Mouse (Mus musculus) stomach, embryonic 14.5 days (tissue): Measurements from ENCODE around the gene Nek10. TPM values are rescaled to one million over a fixed set of nuclear protein-coding genes. Genes with fewer than 3 reads are reported as not detected.
"Not testable (repeated sequence)": the region's sequence is repeated elsewhere in the genome, so short reads cannot be mapped to it uniquely, and the experiment has no call there.

Source experiments
- ATAC-seq: fragments of 200-750 bp; cut with Nextera tagmentation; 2 replicates; pipeline ENCODE4 v1.8.0; 2017; ENCODE audit warnings: low read depth, moderate TSS enrichment; ENCODE audit not compliant: insufficient number of reproducible peaks, insufficient read depth, low FRiP score
- H3K27ac ChIP-seq: fragments of 300-500 bp; sonication (generic); 2 replicates; pipeline ENCODE4 v1.5.1; 2014; ENCODE audit warnings: mild to moderate bottlenecking, low read length, moderate library complexity, mixed read lengths
- H3K27me3 ChIP-seq: fragments of 300-500 bp; sonication (generic); 2 replicates; pipeline ENCODE4 v1.6.1; 2014; ENCODE audit warnings: low read length, control low read depth, mixed read lengths; ENCODE audit not compliant: control insufficient read depth, insufficient read depth
- H3K36me3 ChIP-seq: fragments of 300-500 bp; sonication (generic); 2 replicates; pipeline ENCODE4 v1.6.1; 2014; ENCODE audit warnings: mild to moderate bottlenecking, control low read depth, low read length, moderate library complexity, mixed read lengths; ENCODE audit not compliant: control insufficient read depth, insufficient read depth
- H3K4me1 ChIP-seq: fragments of 300-500 bp; sonication (generic); 2 replicates; pipeline ENCODE4 v1.6.1; 2014; ENCODE audit warnings: low read length, control low read depth, mixed read lengths; ENCODE audit not compliant: control insufficient read depth, insufficient read depth
- H3K4me2 ChIP-seq: fragments of 300-500 bp; sonication (generic); replicated peaks from 2 replicates; pipeline ENCODE4 v1.6.1; 2014; ENCODE audit warnings: low read depth, low read length, control low read depth
- H3K4me3 ChIP-seq: fragments of 300-500 bp; sonication (generic); 2 replicates; pipeline ENCODE4 v1.5.1; 2014; ENCODE audit warnings: low read depth, low read length, control low read depth
- H3K9ac ChIP-seq: fragments of 300-500 bp; sonication (generic); replicated peaks from 2 replicates; pipeline ENCODE4 v1.6.1; 2014; ENCODE audit warnings: low read depth, mild to moderate bottlenecking, control low read depth, low read length, moderate library complexity, mixed read lengths
- H3K9me3 ChIP-seq: fragments of 300-500 bp; sonication (generic); 2 replicates; pipeline ENCODE4 v1.6.1; 2016; ENCODE audit warnings: low read depth, low read length, control low read depth; ENCODE audit not compliant: control insufficient read depth
- WGBS: fragments of 180-500 bp; shearing (Covaris S2); extraction: QIAGEN DNeasy Blood & Tissue Kit; methylation state at CpG from one replicate; pipeline ENCODE4 v1.1.7; 2014; 5-methylcytosine and 5-hydroxymethylcytosine counted together
- polyA plus RNA-seq: library from polyadenylated mRNA; unstranded; fragments of >200 nt; fragmentation: Nextera tagmentation; extraction: Ambion mirVana; gene quantifications from 2 replicates; pipeline ENCODE4 v1.2.1, GENCODE M21; 2014

Gene Nek10
- 0.04 TPM in 1 of 2 replicates, not detected in the other for polyA plus RNA-seq

DNA sequence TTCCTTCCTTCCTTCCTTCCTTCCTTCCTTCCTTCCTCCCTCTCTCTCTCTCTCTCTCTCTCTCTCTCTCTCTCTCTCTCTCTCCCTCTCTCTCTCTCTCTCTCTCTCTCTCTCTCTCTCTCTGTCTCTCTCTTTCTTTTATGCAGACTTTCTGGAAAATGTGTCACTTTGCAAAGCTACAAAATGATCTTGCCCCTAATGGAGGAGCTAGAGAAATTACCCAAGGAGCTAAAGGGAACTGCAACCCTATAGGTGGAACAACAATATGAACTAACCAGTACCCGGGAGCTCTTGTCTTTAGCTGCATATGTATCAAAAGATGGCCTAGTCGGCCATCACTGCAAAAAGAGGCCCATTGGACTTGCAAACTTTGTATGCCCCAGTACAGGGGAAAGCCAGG, at the start of gene Nek10:
TSS of gene Nek10 (plus strand) at position 301 of the 400 bp plus-strand sequence.
- H3K4me2 ChIP-seq, H3K9ac ChIP-seq, ATAC-seq, H3K36me3 ChIP-seq, H3K27ac ChIP-seq, H3K4me1 ChIP-seq, H3K27me3 ChIP-seq, H3K9me3 ChIP-seq, H3K4me3 ChIP-seq: not testable (repeated sequence)
- WGBS = 82% methylated on average over 2 of the region's 2 CpGs

DNA sequence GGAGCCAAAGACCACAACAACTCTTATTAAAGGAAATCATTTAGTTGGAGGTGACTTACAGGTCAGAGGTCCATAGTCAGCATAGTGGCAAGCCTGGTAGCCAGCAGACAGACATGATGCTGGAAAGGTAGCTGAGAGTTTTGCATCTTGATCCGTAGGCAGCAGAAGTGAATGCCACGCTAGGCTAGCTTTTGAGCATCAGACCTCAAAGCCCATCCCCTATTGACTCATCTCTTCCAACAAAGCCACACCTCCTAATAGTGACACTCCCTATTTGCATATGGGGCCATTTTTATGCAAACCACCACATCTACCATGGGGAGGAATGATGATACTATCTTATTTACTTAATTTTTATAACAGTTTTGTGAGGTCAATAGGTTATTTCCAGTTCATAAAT, 22.0 kb upstream of the Nek10 start:
- H3K9me3 ChIP-seq = no peaks in the 10 kb centered on the region
- no peak overlapping the region for H3K4me3 ChIP-seq
- WGBS = 89% methylated on average over 2 of the region's 2 CpGs
- no peak overlapping the region for H3K9ac ChIP-seq
- no peak overlapping the region for H3K27ac ChIP-seq
- H3K36me3 ChIP-seq = peaks cover 23% of the 10 kb centered on the region
- no peaks in the 10 kb centered on the region for H3K27me3 ChIP-seq
- H3K4me2 ChIP-seq = no peak overlapping the region
- no peaks in the 10 kb centered on the region for H3K4me1 ChIP-seq
- no peak for ATAC-seq

DNA sequence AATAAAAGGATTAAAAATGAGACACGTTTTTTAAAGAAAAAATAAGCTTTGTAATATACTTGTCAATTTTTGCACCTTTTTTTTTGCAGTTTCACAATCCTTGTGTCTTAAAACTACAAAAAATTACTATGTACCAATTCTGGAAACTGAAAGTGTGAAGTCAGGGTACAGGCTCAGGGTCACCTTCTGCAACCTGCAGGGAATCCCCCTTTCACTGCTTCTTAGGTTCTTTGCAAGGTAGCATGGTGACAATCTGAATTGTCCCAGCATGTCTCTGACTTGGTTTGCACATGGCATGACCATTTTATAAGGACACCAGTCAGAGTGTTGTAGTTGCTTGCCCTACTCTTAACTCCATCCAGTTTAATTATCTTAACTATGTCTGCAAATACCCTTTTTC, 19.0 kb upstream of the Nek10 start:
- Histone ChIP-seq H3K4me1 (no peaks in the 10 kb centered on the region), H3K27ac (no peak overlapping the region), H3K36me3 (peaks cover 26% of the 10 kb centered on the region), H3K9ac (no peak overlapping the region), H3K27me3 (no peaks in the 10 kb centered on the region), H3K4me3 (no peak overlapping the region), H3K9me3 (no peaks in the 10 kb centered on the region), H3K4me2 (no peak overlapping the region)
- ATAC-seq = no peak
- WGBS = 90% methylated on average over 1 of the region's 1 CpGs

DNA sequence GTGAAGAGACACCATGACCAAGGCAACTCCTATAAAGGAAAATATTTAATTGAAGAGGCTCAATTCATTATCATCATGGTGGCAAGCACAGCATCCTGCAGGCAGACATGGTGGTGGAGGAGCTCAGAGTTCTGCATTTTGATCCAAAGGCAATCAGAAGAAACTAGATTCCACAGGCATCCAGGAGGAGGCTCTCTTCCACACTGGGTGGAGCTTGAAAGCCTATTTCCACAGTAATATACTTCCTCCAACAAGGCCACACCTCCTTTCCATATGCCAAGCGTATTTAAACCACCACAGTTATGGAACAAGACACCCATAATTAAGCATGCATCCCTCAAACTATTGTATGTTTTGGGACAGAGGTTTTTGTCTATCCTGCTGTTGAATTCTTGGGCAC, 16.2 kb upstream of the Nek10 start:
- 100% methylated on average over 1 of the region's 1 CpGs for WGBS
- Histone ChIP-seq H3K27ac (no peak overlapping the region), H3K27me3 (no peaks in the 10 kb centered on the region), H3K4me2 (no peak overlapping the region), H3K9me3 (no peaks in the 10 kb centered on the region), H3K9ac (no peak overlapping the region), H3K4me1 (no peaks in the 10 kb centered on the region), H3K4me3 (no peak overlapping the region), H3K36me3 (peaks cover 27% of the 10 kb centered on the region)
- no peak for ATAC-seq

DNA sequence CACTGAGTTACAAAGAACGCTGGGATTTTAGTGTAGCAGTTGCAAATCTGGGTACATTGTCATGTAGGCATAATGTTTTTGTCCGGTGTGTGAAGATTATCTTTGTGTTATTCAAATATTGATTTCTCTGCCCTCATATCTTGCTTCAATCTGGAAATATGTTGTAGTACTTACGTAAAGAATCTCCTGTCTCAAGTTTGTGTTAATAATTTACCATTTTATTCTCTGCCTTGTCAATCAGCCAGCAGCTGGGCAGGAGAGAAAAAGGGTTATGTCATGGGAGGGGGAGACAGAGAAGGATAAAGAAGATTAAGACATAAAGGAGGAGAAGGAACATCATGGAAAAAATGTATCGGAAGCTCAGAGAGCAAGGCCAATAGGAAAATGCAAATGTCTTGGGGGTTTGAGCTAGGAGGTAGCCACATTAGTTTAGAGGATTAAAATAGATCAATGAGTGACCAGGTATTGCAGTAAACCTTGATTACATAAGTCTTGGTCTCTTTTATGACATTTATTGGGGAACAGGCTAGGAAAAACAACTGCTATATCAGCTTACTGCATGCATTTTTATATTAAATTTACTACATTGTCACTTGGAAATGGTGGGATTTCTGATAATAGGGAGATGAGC, 13.3 kb upstream of the Nek10 start:
- H3K27me3 ChIP-seq = no peaks in the 10 kb centered on the region
- H3K4me2 ChIP-seq = no peak overlapping the region
- no peak overlapping the region for H3K9ac ChIP-seq
- no peaks in the 10 kb centered on the region for H3K9me3 ChIP-seq
- WGBS = 82% methylated on average over 4 of the region's 4 CpGs
- H3K4me1 ChIP-seq = no peaks in the 10 kb centered on the region
- ATAC-seq = no peak
- H3K27ac ChIP-seq = no peak overlapping the region
- H3K4me3 ChIP-seq = no peak overlapping the region
- H3K36me3 ChIP-seq = peaks cover 27% of the 10 kb centered on the region

DNA sequence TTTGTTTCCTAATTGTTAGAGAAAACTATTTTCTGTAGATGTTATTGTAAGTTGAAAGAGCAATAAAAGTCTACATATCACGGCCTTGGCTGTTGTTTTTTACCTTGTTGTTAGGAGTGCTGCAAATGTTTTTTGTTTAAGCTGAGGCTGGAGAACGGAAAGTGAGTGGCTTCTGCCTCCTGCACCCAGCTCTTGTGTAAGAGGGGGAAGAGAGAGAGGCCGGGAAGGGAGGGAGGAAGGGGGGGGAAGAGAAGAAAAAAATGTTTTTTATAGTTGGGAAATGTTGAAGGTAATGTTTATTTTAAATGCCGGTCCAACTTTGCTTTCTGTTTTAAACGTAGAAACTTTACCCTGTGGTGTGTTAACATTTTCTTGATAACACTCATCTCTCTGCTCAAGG, 3.4 kb upstream of the Nek10 start:
- 65% methylated on average over 5 of the region's 5 CpGs for WGBS

DNA sequence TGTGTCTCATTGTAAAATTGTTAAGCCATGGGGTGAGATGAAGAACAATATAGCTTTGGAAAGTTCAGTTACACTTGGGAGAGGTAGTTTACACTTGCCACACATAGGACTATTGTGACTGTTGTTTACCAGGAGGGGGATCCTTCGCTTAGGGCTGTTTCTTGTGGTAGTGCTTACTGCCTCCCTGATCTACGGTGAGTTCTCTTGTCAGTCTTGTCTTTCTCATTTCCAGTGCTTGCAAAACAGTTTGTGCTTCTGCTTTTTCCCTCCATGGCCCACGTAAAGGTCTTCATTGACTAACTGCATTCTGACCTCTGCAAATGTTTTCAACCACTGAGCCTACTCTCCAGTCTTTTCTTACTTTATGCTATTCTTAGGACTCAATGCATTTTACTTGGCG, 2.9 kb upstream of the Nek10 start:
- 94% methylated on average over 4 of the region's 4 CpGs for WGBS
- Histone ChIP-seq H3K4me3 (no peak overlapping the region), H3K36me3 (no peaks in the 10 kb centered on the region), H3K4me1 (no peaks in the 10 kb centered on the region), H3K27ac (no peak overlapping the region), H3K4me2 (no peak overlapping the region), H3K27me3 (no peaks in the 10 kb centered on the region), H3K9ac (no peak overlapping the region), H3K9me3 (no peaks in the 10 kb centered on the region)
- no peak for ATAC-seq

More for the DNA sequence above, 3.4 kb upstream of the Nek10 start:
- H3K4me3 ChIP-seq = no peak overlapping the region
- no peaks in the 10 kb centered on the region for H3K4me1 ChIP-seq
- H3K4me2 ChIP-seq = no peak overlapping the region
- no peak overlapping the region for H3K27ac ChIP-seq
- no peaks in the 10 kb centered on the region for H3K9me3 ChIP-seq
- ATAC-seq = no peak
- H3K27me3 ChIP-seq = no peaks in the 10 kb centered on the region
- H3K9ac ChIP-seq = no peak overlapping the region
- no peaks in the 10 kb centered on the region for H3K36me3 ChIP-seq

DNA sequence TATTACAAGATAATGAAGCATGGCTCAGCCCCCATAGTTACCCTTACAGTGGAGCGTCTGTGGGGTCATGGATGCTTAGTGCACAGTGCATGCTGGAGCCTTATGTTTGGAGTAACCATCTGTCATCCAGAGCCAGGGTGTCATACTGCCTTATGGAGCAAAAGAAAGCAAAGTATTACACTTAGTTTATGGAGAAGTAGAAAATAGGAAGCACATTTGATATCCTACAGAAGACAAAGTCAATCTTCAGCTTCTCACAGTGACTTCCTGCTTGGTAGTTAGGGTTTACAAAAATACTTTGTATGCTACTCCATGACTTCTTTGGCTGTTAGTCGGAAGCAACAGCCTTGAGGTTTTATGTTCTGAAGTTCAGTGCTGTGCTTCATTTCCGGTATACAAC, 2.4 kb upstream of the Nek10 start:
- Histone ChIP-seq H3K9ac (no peak overlapping the region), H3K27ac (no peak overlapping the region), H3K9me3 (no peaks in the 10 kb centered on the region), H3K27me3 (no peaks in the 10 kb centered on the region), H3K4me3 (no peak overlapping the region), H3K4me2 (no peak overlapping the region), H3K36me3 (no peaks in the 10 kb centered on the region), H3K4me1 (no peaks in the 10 kb centered on the region)
- WGBS = 88% methylated on average over 3 of the region's 3 CpGs
- no peak for ATAC-seq

DNA sequence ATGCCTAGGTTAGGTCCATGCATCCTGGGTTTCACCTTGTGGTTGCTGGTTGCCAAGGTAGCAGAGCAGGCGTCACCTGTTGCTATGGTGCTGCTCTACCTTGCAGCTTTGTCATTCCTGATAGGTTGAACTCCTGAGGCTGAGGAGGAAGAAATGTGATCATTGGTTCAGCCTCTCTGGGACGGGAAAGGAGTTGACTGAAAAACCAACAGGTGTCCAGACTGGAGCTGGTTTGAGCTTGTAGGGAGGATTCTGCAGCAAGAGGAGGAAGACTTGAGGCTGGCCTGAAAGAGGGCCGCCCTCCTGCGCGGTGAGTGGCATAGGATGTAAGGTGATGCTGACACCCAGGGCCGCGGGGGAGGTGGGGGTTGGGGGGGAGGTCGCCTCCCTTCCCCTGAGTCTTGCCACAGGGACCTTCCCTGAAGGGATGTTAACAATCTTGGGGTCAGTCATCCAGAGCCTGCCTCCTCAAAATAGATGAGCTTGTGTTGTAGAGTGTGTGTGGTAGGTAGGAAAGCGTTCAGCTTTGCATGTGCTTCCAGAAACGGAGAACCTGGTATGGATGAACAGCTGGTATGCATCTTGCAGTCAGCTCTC, 804 bp downstream of the Nek10 start:
- Histone ChIP-seq H3K4me3 (no peak overlapping the region), H3K9ac (no peak overlapping the region), H3K9me3 (no peaks in the 10 kb centered on the region), H3K27me3 (no peaks in the 10 kb centered on the region), H3K4me2 (no peak overlapping the region), H3K36me3 (no peaks in the 10 kb centered on the region), H3K27ac (no peak overlapping the region), H3K4me1 (no peaks in the 10 kb centered on the region)
- 8% methylated on average over 10 of the region's 10 CpGs for WGBS
- ATAC-seq = peak; percentile 90
